Mouse (Mus musculus) embryo, embryonic 10.5 days (tissue): ENCODE measurements around the gene Ndufc2.
A peak's percentile ranks its signal among the peaks of the same experiment; 100 is the strongest.

Experiments used
- DNase-seq: peaks from one replicate; pipeline ENCODE4 v3.0.0-alpha.2; 2015; ENCODE audit warnings: low spot score

Ndufc2 gene

DNA sequence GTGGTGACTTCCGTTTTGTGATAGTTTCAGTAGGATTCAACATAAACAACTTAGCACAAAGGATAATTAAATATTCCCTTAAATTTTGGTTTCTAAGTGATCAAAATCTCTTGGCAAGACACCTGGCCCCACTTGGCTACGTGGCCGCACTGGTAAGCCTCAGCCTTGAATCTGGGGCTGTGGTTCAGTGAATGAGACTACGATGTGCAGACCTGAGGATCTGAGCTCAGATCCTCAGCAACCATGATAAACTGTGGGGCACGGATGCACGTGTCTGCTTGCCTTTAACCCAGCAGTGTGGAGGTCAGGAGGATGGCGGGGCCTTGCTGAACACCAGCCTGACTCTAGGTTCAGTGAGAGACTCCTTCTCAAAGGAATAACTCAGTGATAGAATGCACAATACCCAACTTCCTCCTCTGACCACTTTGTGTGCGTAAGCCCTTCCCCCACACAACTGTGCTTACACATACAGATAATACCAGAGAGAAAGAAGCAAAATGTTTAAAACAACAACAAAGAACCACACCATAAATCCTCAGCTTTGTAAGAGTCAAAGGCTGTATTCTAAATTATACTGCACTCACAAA lies 12.1 kb upstream of the Ndufc2 start:
- no peak for DNase-seq

- DNase-seq: no peak
Measured at GRCm38 (mm10) chr7:97388541-97388940, 11.3 kb upstream of the Ndufc2 start.

GRCm38 (mm10) chr7:97391293-97392078 lies 8.3 kb upstream of the Ndufc2 start:
- DNase-seq: no peak

- DNase-seq: no peak
Measured at GRCm38 (mm10) chr7:97392079-97392445, 7.7 kb upstream of the Ndufc2 start.

DNA sequence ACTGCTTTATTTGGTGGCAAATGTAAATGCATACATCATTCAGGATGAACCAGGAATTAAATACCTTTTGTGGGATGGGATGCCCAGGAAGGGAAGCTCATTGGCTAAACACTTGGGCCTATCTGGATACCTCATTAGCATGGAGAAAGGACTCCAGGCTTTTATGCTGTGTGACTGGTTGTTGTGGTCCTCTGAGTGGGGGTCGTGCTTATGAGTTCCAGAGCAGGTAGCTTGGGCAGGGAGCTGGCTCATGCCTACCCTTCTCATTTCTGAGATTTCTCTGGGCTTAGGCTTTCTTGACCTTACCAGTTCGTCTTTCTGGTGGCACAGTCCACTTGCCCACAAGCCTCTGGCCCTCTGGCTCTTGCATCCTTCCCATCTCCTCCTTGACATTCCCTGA lies 5.4 kb upstream of the Ndufc2 start:
- no peak for DNase-seq

- no peak for DNase-seq
Measured at GRCm38 (mm10) chr7:97398943-97399342, 860 bp upstream of the Ndufc2 start.

GRCm38 (mm10) chr7:97407145-97407544 lies 7.3 kb downstream of the Ndufc2 start:
- no peak for DNase-seq

DNA sequence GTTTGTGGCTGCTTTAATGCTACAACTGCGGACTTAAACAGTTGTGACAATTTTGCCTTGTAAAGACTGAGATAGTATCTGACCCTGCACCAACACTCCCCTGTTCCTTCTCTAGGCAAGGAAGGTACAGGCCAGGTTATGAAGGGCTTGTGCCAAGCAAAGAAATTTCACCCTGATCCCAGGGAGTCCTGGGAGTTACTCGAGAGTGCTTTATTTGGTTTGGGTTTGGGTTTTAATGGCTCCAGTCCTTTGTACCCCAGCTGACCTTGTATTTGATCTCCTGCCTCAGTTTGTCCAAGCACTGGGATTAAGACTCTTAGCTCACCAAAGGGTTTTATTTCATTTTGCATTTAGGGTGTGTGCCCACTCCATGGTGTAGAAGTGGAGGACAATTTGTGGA lies 11.3 kb downstream of the Ndufc2 start:
- DNase-seq: no peak

GRCm38 (mm10) chr7:97411575-97411974 lies 11.8 kb downstream of the Ndufc2 start:
- no peak for DNase-seq

DNA sequence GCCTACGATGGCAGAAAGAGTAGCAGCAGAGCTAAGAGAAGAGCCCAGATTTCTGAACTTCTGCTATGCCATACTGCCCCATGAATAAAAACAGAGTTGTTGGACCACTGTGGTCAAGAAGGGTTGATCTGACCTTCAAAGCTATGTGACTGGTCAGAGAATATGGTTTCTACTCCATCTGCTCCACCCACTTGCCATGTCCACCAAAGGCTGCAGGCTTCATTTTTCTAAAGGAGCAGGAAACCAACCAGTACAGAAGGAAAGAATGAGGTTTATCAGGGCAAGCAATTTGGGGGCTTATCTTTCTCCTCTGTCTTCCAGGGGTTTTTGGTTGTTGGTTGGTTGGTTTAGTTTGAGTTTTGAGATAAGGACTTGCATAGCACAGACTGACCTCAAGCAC lies 14.2 kb downstream of the Ndufc2 start:
- no peak for DNase-seq

DNA sequence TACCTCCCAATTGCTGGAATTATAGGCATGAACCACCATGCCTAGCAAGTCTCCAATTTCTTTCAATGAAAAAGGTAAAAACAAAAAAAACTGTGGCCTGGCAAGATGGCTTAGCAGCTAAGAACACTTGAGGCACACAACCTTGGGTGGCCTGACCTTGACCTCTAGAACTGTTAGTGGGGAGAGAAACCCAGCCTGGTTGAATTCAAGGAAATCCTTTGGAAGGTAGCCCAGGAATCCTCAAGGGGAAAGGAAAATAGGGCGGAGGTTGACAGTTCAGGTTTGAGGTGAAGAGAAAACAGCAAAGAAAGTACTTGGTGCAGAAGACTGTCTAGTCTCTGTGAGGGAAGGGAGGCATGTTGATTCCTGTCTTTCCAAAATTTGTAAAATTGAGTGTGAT lies 14.6 kb downstream of the Ndufc2 start:
- no peak for DNase-seq

DNA sequence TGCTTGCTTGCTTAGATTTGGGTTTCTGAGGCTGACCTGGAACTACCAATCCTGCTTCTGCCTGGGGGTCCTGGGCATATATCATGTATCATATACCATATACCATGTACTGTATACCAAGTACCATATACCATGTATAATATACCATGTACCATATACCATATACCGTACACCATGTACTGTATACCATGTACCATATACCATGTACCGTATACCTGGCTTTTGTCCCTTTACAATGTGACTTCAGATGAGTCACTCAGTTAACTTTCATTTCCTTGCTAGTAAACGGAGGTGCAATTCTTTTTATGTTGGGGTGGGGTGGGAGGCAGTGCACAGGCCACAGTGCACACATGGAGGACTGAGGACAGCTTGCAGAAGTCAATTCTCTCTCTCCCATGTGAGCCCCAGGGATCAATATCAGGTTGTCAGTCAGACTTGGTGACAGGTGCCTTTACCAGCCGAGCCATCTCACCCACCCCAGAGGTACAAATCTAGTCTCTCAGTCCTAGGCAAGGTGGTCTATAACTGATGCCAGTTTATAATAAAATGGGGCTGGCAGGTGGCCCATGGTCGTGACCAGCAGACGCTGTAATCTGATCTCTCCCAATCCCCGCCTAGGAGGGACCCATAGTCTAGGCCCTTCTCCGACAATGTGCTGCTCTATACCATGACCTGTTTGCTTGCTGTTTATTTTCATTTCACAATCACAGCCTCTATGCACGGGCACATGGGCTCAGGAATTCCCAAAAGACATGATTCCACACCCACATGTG lies 15.3 kb downstream of the Ndufc2 start:
- DNase-seq: no peak

DNA sequence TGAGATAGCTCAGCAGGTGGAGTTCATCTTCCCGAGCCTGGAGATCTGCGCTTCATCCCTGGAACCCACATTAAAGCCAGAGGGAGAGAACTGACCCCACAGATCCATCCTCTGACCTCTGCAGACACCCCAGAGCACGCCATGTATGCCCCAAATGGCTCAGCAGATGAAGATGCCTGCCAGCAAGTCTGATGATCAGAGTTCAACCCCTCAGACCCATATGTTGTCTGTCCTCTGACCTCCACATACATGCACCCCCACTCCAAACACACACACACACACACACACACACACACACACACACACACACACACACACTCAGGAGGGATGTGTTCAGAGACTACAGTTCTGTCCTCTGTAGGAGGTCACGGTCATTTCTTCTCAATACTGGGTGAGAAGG lies 16.7 kb downstream of the Ndufc2 start:
- DNase-seq: no peak

GRCm38 (mm10) chr7:97416906-97417777 lies 17.3 kb downstream of the Ndufc2 start, which contains the start of gene Thrsp:
Gene Thrsp, minus strand, starts transcription at chr7:97417730.
- no peak for DNase-seq

DNA sequence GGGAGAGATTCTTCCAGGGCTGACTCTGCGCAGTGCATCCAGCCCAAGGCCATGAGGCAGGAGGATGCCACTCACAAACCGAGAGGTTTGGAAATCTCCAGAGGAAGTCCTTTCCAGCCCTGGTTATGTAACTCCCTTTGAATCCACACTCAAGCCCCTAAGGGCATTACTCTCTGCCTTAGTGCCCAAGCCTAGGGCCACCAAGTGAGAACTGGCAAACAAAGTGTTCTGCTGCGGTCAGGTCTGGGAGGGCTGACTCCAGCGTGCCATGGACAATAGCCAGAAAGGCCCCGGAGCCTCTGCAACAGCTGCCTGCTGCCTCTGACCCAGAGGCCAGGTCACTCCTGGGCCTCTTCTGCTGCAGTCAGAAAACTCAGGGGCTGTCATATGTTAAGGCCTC lies 18.9 kb downstream of the Ndufc2 start:
- DNase-seq: no peak

GRCm38 (mm10) chr7:97419163-97419562 lies 19.4 kb downstream of the Ndufc2 start:
- DNase-seq: no peak

- no peak for DNase-seq
Measured at GRCm38 (mm10) chr7:97420406-97420805, 20.6 kb downstream of the Ndufc2 start.

DNA sequence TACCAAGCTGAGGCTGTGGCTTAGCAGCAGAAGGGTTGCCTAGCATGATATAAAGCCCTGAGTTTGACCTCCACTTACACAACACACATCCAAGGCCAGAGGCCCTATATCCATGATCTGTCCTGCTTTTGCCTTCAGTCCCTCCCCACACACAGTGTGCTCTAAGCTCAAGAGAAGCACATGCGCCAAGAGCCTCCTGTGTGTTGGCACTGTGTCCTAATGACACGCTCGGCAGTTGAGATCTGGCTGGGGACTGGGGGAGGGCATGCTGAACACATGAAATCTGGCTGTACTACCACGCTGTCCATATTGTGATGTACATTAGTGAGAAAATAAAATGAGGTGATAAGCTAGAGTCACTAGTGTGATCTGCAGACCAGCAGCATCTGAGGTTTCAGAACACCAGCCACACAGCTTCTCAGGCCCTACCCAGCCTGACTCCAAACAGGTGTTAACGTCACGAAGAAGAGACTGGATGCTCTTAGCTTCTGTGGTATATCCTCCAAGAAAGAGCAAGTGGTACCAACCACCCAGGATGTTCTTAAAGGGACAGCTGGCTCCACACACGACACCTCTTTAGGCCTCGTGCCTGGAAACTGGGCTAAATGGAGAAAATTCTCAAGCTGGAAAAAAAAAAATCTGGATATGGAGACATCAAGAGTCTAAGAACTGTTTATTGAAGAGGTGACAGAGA lies 21.3 kb downstream of the Ndufc2 start:
- DNase-seq: no peak

- DNase-seq: no peak
Measured at GRCm38 (mm10) chr7:97423754-97424153, 24.0 kb downstream of the Ndufc2 start.

- peak; percentile 89 for DNase-seq
Measured at GRCm38 (mm10) chr7:97424621-97425245, 24.9 kb downstream of the Ndufc2 start.

DNA sequence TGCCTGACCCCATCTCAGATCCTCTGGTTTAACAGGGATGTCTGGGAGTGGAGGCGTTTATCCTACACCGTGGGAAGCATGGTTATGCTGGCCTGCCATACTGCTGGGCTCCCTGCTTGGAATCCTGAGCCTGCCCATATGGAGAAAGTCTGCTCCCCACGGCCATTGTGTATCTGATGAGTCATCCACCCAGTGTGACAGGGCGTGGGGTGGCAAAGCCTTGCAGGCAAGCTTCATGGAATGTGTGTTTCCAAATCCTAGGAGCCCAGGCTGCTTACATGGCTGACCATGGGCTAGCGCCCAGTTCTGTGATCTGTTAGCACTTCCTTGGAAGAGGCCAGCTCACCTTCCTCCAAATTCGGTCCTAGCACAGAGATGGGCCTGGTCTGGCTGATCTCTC lies 26.8 kb downstream of the Ndufc2 start:
- DNase-seq: no peak
